Mouse (Mus musculus) intestine, embryonic 15.5 days (tissue): Measurements from ENCODE around the gene Sun1. TPM values are rescaled to one million over a fixed set of nuclear protein-coding genes. Genes with fewer than 3 reads are reported as not detected.

Experiments
- ATAC-seq: fragments of 200-750 bp; cut with Nextera tagmentation; 2 replicates; pipeline ENCODE4 v1.8.0; 2017; ENCODE audit warnings: moderate TSS enrichment, moderate library complexity
- H3K27ac ChIP-seq: fragments of 300-500 bp; sonication (generic); 2 replicates; pipeline ENCODE4 v1.5.1; 2015; ENCODE audit warnings: mild to moderate bottlenecking, inconsistent platforms
- H3K27me3 ChIP-seq: fragments of 300-500 bp; sonication (generic); replicated peaks from 2 replicates; pipeline ENCODE4 v1.6.1; 2015; ENCODE audit warnings: inconsistent platforms
- H3K36me3 ChIP-seq: fragments of 300-500 bp; sonication (generic); 2 replicates; pipeline ENCODE4 v1.6.1; 2015; ENCODE audit warnings: inconsistent platforms
- H3K4me1 ChIP-seq: fragments of 300-500 bp; sonication (generic); replicated peaks from 2 replicates; pipeline ENCODE4 v1.6.1; 2015; ENCODE audit warnings: inconsistent platforms
- H3K4me2 ChIP-seq: fragments of 300-500 bp; sonication (generic); replicated peaks from 2 replicates; pipeline ENCODE4 v1.6.1; 2015; ENCODE audit warnings: mild to moderate bottlenecking, inconsistent platforms
- H3K4me3 ChIP-seq: fragments of 300-500 bp; sonication (generic); replicated peaks from 2 replicates; pipeline ENCODE4 v1.5.1; 2015; ENCODE audit warnings: inconsistent platforms
- H3K9ac ChIP-seq: fragments of 300-500 bp; sonication (generic); 2 replicates; pipeline ENCODE4 v1.6.1; 2015; ENCODE audit warnings: inconsistent platforms
- H3K9me3 ChIP-seq: fragments of 300-500 bp; sonication (generic); 2 replicates; pipeline ENCODE4 v1.6.1; 2016; ENCODE audit warnings: inconsistent platforms
- WGBS: fragments of 180-500 bp; shearing (Covaris S2); methylation state at CpG from one replicate; pipeline ENCODE4 v1.1.7; 2015; 5-methylcytosine and 5-hydroxymethylcytosine counted together
- polyA plus RNA-seq: library from polyadenylated mRNA; unstranded; fragments of >200 nt; fragmentation: Nextera tagmentation; extraction: Ambion mirVana; gene quantifications from 2 replicates; pipeline ENCODE4 v1.2.1, GENCODE M21; 2015

The Sun1 gene
- polyA plus RNA-seq, 1 experiment from 2014 or later = 41.2 TPM

GRCm38 (mm10) chr5:139281373-139282112, 81.1 kb downstream of the Sun1 start:
- Histone ChIP-seq H3K36me3 (no peaks in the 10 kb centered on the region), H3K4me3 (no peak overlapping the region), H3K4me2 (no peak overlapping the region), H3K9me3 (no peaks in the 10 kb centered on the region), H3K9ac (no peak overlapping the region), H3K27me3 (no peaks in the 10 kb centered on the region), H3K27ac (0 out of 2 replicates have a peak overlapping the region, but pooled peaks have one; percentile 13), H3K4me1 (peaks cover 25% of the 10 kb centered on the region)
- ATAC-seq = no peak
- 45% methylated on average over 10 of the region's 11 CpGs for WGBS

GRCm38 (mm10) chr5:139282191-139282590, 81.8 kb downstream of the Sun1 start:
- Histone ChIP-seq H3K4me2 (no peak overlapping the region), H3K4me1 (peaks cover 32% of the 10 kb centered on the region), H3K36me3 (no peaks in the 10 kb centered on the region), H3K9ac (no peak overlapping the region), H3K27ac (0 out of 2 replicates have a peak overlapping the region, but pooled peaks have one; percentile 13), H3K4me3 (no peak overlapping the region), H3K27me3 (no peaks in the 10 kb centered on the region), H3K9me3 (no peaks in the 10 kb centered on the region)
- ATAC-seq = peak; percentile 58
- WGBS = 7% methylated on average over 15 of the region's 15 CpGs

- no peak overlapping the region for H3K4me2 ChIP-seq
- WGBS = 93% methylated on average over 14 of the region's 14 CpGs
- peaks cover 33% of the 10 kb centered on the region for H3K4me1 ChIP-seq
- no peaks in the 10 kb centered on the region for H3K27me3 ChIP-seq
- no peak for ATAC-seq
- H3K4me3 ChIP-seq = no peak overlapping the region
- H3K27ac ChIP-seq = no peak overlapping the region
- no peaks in the 10 kb centered on the region for H3K9me3 ChIP-seq
- no peaks in the 10 kb centered on the region for H3K36me3 ChIP-seq
- no peak overlapping the region for H3K9ac ChIP-seq
These were observed 83.2 kb downstream of the Sun1 start for GRCm38 (mm10) chr5:139283460-139284180.

- Histone ChIP-seq H3K4me2 (peak overlapping the region; percentile 4; the same call in 1 of the 2 replicates), H3K9me3 (no peaks in the 10 kb centered on the region), H3K27me3 (no peaks in the 10 kb centered on the region), H3K27ac (peak overlapping the region; percentile 72), H3K4me3 (no peak overlapping the region), H3K36me3 (no peaks in the 10 kb centered on the region), H3K9ac (peak overlapping the region; percentile 8; the same call in 1 of the 2 replicates), H3K4me1 (peaks cover 33% of the 10 kb centered on the region)
- peak; percentile 59 for ATAC-seq
- WGBS = 46% methylated on average over 8 of the region's 8 CpGs
These were observed 85.1 kb downstream of the Sun1 start for GRCm38 (mm10) chr5:139285383-139286067.

- H3K27ac ChIP-seq = peak overlapping the region; percentile 72
These were observed 85.9 kb downstream of the Sun1 start for GRCm38 (mm10) chr5:139286142-139286941.

DNA sequence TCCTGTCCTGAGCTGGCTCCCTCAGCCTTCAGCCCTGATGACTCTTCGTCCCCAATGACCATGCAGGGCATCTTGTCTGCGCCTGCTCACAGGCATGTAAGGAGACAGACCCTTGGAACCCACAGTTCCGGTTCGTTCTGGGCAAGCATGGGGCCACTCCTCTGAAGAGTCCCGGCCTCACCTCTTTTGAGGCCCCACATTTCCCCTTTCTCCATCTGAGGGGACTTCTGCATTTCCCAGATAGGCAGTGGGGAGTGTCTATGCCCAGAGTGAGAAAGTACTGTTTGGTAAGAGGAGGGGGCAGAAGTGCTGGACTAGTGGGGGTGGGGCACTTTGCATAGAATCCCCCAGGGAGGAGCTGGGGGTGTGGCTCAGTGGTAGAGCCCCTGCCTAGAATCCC, 86.7 kb downstream of the Sun1 start:
- WGBS = 64% methylated on average over 5 of the region's 5 CpGs

More at GRCm38 (mm10) chr5:139286142-139286941, 85.9 kb downstream of the Sun1 start:
- Histone ChIP-seq H3K4me2 (no peak overlapping the region; the same call in 1 of the 2 replicates), H3K36me3 (no peaks in the 10 kb centered on the region), H3K27me3 (no peaks in the 10 kb centered on the region), H3K4me3 (no peak overlapping the region), H3K9me3 (no peaks in the 10 kb centered on the region), H3K9ac (peak overlapping the region; percentile 8; the same call in 1 of the 2 replicates), H3K4me1 (peaks cover 33% of the 10 kb centered on the region)
- 33% methylated on average over 14 of the region's 14 CpGs for WGBS
- ATAC-seq = peak; percentile 22; the same call in 1 of the 2 replicates

DNA sequence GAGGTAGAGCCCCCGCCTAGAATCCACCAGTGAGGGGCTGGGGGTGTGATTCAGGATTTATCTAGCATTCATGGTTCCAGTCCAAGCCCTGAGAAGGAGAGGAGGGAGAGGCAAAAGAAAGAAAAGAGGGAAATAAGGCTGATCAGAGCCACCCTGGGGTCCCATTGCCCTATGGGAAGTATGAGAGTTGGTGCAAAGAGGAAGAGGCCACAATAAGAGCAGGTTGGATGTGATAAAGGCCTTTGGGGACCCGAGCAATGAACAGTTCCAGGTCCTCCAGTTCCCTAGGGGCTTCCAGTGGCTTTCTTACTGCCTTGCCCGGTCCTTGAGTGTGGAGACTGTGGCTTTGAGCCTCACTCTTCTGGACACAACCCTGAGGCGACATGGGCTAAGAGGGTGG, 87.3 kb downstream of the Sun1 start:
- Histone ChIP-seq H3K36me3 (no peaks in the 10 kb centered on the region), H3K27me3 (no peaks in the 10 kb centered on the region), H3K27ac (no peak overlapping the region), H3K9ac (no peak overlapping the region), H3K4me3 (no peak overlapping the region), H3K4me1 (peaks cover 26% of the 10 kb centered on the region), H3K4me2 (no peak overlapping the region), H3K9me3 (no peaks in the 10 kb centered on the region)
- no peak for ATAC-seq
- 94% methylated on average over 4 of the region's 4 CpGs for WGBS

More for the DNA sequence above, 86.7 kb downstream of the Sun1 start:
- Histone ChIP-seq H3K9ac (no peak overlapping the region), H3K9me3 (no peaks in the 10 kb centered on the region), H3K4me1 (peaks cover 30% of the 10 kb centered on the region), H3K36me3 (no peaks in the 10 kb centered on the region), H3K27ac (peak overlapping the region; percentile 72), H3K4me3 (no peak overlapping the region), H3K4me2 (no peak overlapping the region), H3K27me3 (no peaks in the 10 kb centered on the region)
- ATAC-seq = peak; percentile 48; the same call in 1 of the 2 replicates

- H3K9ac ChIP-seq = no peak overlapping the region
- H3K27me3 ChIP-seq = no peaks in the 10 kb centered on the region
- peaks cover 26% of the 10 kb centered on the region for H3K4me1 ChIP-seq
- ATAC-seq = no peak
- no peaks in the 10 kb centered on the region for H3K36me3 ChIP-seq
- no peaks in the 10 kb centered on the region for H3K9me3 ChIP-seq
- H3K4me2 ChIP-seq = no peak overlapping the region
- H3K4me3 ChIP-seq = no peak overlapping the region
- 79% methylated on average over 4 of the region's 4 CpGs for WGBS
- H3K27ac ChIP-seq = no peak overlapping the region
These were observed 88.2 kb downstream of the Sun1 start for GRCm38 (mm10) chr5:139288591-139288990.

- Histone ChIP-seq H3K36me3 (no peaks in the 10 kb centered on the region), H3K27ac (no peak overlapping the region), H3K4me2 (no peak overlapping the region), H3K9ac (no peak overlapping the region), H3K27me3 (no peaks in the 10 kb centered on the region), H3K4me3 (no peak overlapping the region), H3K9me3 (no peaks in the 10 kb centered on the region), H3K4me1 (peaks cover 16% of the 10 kb centered on the region)
- WGBS = 84% methylated on average over 12 of the region's 12 CpGs
- ATAC-seq = no peak
These were observed 90.2 kb downstream of the Sun1 start for GRCm38 (mm10) chr5:139290467-139291259.

DNA sequence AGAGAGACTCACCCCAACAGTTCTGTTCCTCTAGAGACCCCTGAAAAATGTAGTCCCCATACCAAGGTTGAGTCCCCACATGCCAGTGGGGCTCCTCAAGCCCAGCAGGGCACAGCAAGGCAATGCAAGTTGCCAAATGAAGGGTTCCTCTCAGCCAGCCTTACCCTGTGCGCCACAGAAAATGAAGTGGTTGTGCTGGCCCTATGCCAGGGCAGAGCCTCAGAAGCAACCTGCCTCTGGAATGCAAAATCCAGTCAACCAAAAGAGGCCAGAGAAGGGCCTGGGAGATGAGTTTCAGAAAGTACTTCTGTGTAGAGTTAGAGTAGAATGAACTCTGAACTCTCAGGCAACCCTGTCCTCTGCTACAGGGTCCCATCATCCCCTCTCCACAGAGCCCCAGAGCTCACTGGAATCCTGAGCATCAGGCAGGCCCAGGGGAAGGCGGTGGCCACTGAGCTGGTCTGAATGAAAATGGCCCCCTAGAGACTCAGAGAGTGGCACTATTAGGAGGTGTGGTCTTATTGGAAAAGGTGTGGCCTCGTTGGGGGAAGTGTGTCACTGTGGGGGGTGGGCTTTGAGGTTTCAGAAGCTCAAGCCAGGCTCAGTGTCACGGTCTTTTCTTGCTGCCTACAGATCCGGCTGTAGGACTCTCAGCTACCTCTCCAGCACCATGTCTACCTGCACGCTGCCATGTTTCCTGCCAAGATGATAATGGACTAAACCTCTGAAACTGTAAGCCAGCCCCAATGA, 91.5 kb downstream of the Sun1 start:
- Histone ChIP-seq H3K9ac (no peak overlapping the region), H3K36me3 (no peaks in the 10 kb centered on the region), H3K4me2 (no peak overlapping the region), H3K9me3 (no peaks in the 10 kb centered on the region), H3K4me1 (peaks cover 3% of the 10 kb centered on the region), H3K4me3 (no peak overlapping the region), H3K27ac (no peak overlapping the region), H3K27me3 (no peaks in the 10 kb centered on the region)
- 71% methylated on average over 6 of the region's 6 CpGs for WGBS
- ATAC-seq = no peak
